Mouse (Mus musculus) ES-E14 (cell line): ENCODE data around the gene Abr. TPM values are rescaled to one million over a fixed set of nuclear protein-coding genes. Genes with fewer than 3 reads are reported as not detected.

Experiments used
- DNase-seq: peaks from one replicate; pipeline ENCODE4 v3.0.0-alpha.2; 2013; ENCODE audit warnings: low read depth, low spot score
- H3K27ac ChIP-seq: 2 replicates; pipeline ENCODE4 v1.5.1; 2012; ENCODE audit warnings: low read depth, mild to moderate bottlenecking, low read length, moderate library complexity, mixed read lengths; ENCODE audit not compliant: poor library complexity, insufficient read depth, severe bottlenecking
- H3K36me3 ChIP-seq: 2 replicates; pipeline ENCODE4 v1.6.1; 2012; ENCODE audit warnings: mild to moderate bottlenecking, low read length, moderate library complexity, mixed read lengths; ENCODE audit not compliant: control insufficient read depth, poor library complexity, insufficient read depth, severe bottlenecking
- H3K4me1 ChIP-seq, 2 experiments: fragments of 150-350 bp in 1 of 2; sonication (generic) in 1 of 2; 2 replicates each; pipeline ENCODE4 v1.6.1; 2012; ENCODE audit warnings: low read length in 2 of 2, mild to moderate bottlenecking in 1 of 2, mixed read lengths in 1 of 2; ENCODE audit not compliant: control insufficient read depth in 2 of 2, insufficient read depth in 2 of 2, poor library complexity in 1 of 2
- H3K4me3 ChIP-seq, 2 experiments: fragments of 150-350 bp in 1 of 2; sonication (generic) in 1 of 2; 2 replicates each; pipeline ENCODE4 v1.5.1; 2012; ENCODE audit warnings: low read length in 2 of 2, low read depth in 1 of 2, mild to moderate bottlenecking in 1 of 2, mixed read lengths in 1 of 2; ENCODE audit not compliant: insufficient read depth in 1 of 2, poor library complexity in 1 of 2, severe bottlenecking in 1 of 2
- H3K9ac ChIP-seq: 2 replicates; pipeline ENCODE4 v1.6.1; 2012; ENCODE audit warnings: low read depth, mild to moderate bottlenecking, low read length, mixed read lengths; ENCODE audit not compliant: poor library complexity, insufficient read depth, severe bottlenecking
- H3K9me3 ChIP-seq: fragments of 150-350 bp; sonication (generic); 2 replicates; pipeline ENCODE4 v1.6.1; 2012; ENCODE audit warnings: low read depth, mild to moderate bottlenecking, low read length; ENCODE audit not compliant: control insufficient read depth, insufficient read depth
- CHD2 ChIP-seq: IDR thresholded peaks from 2 replicates; pipeline ENCODE4 v1.6.1; 2014; ENCODE audit warnings: mild to moderate bottlenecking, low read depth, low read length, inconsistent platforms
- HCFC1 ChIP-seq: IDR thresholded peaks from 2 replicates; pipeline ENCODE4 v1.6.1; 2012; ENCODE audit warnings: low read length, inconsistent platforms, borderline replicate concordance; ENCODE audit not compliant: insufficient read depth
- MAFK ChIP-seq: IDR thresholded peaks from 2 replicates; pipeline ENCODE4 v1.6.1; 2014; ENCODE audit warnings: mild to moderate bottlenecking, low read depth, low read length, inconsistent platforms; ENCODE audit not compliant: insufficient read depth
- ZC3H11A ChIP-seq: IDR thresholded peaks from 2 replicates; pipeline ENCODE4 v1.6.1; 2012; ENCODE audit warnings: low read depth, mild to moderate bottlenecking, inconsistent platforms, low read length, borderline replicate concordance
- ZNF384 ChIP-seq: IDR thresholded peaks from 2 replicates; pipeline ENCODE4 v1.6.1; 2012; ENCODE audit warnings: low read depth, low read length, inconsistent platforms
- in situ Hi-C, 2 experiments: fragments of 600-800 bp; cut with MboI; formaldehyde crosslinking; loops; one replicate each; pipeline ENCODE4 v1.15.1; 2025; ENCODE audit warnings: low sequenced_read_pairs in 2 of 2, inconsistent platforms in 1 of 2; ENCODE audit not compliant: unreplicated experiment in 2 of 2
- total RNA-seq: library from RNA; depleted of rRNA; stranded (reverse); fragments of 300-350 nt; gene quantifications from 2 replicates; pipeline ENCODE4 v1.2.3, GENCODE M21; 2012

Gene Abr
- total RNA-seq, 1 experiment: 28.6 TPM

- peaks cover 0 to 27% of the 10 kb centered on the region in 2 experiments; a peak in 2 of 4 replicates for H3K4me1 ChIP-seq
- H3K9ac ChIP-seq: no peak overlapping the region
- in situ Hi-C loops: no loop called here
- no peak overlapping the region for H3K4me3 ChIP-seq
- DNase-seq: no peak
- H3K36me3 ChIP-seq: no peaks in the 10 kb centered on the region; the same call in 1 of the 2 replicates
- no peak overlapping the region for H3K27ac ChIP-seq
- no peak for TF ChIP-seq MAFK
- no peak for TF ChIP-seq HCFC1
- no peak for TF ChIP-seq CHD2
- TF ChIP-seq ZNF384: no peak
- TF ChIP-seq ZC3H11A: no peak
- no peaks in the 10 kb centered on the region for H3K9me3 ChIP-seq
Measured at GRCm38 (mm10) chr11:76493167-76493566, 128.9 kb downstream of the Abr start.

- Histone ChIP-seq H3K9ac (no peak overlapping the region), H3K9me3 (no peaks in the 10 kb centered on the region), H3K4me1 (peaks cover 0 to 30% of the 10 kb centered on the region in 2 experiments; a peak in 2 of 4 replicates), H3K4me3 (no peak overlapping the region), H3K27ac (no peak overlapping the region), H3K36me3 (no peaks in the 10 kb centered on the region; the same call in 1 of the 2 replicates)
- DNase-seq: no peak
- in situ Hi-C loops: no loop called here
- no peak for TF ChIP-seq MAFK
- TF ChIP-seq CHD2: no peak
- no peak for TF ChIP-seq HCFC1
Measured at GRCm38 (mm10) chr11:76491817-76492216, 130.3 kb downstream of the Abr start.

GRCm38 (mm10) chr11:76489407-76489806, 132.7 kb downstream of the Abr start:
- no peak overlapping the region for H3K4me3 ChIP-seq
- in situ Hi-C loops: no loop called here

GRCm38 (mm10) chr11:76487024-76487423, 135.1 kb downstream of the Abr start:
- no peak overlapping the region for H3K27ac ChIP-seq
- no peak overlapping the region for H3K9ac ChIP-seq
- in situ Hi-C loops: no loop called here
- no peak overlapping the region for H3K4me3 ChIP-seq
- DNase-seq: no peak
- TF ChIP-seq ZC3H11A (no peak), HCFC1 (no peak), MAFK (no peak), ZNF384 (no peak), CHD2 (no peak)
- H3K36me3 ChIP-seq: peaks cover 2% of the 10 kb centered on the region; the same call in 1 of the 2 replicates
- H3K4me1 ChIP-seq: peaks cover 2 to 35% of the 10 kb centered on the region in 2 experiments; a peak in 3 of 4 replicates
- H3K9me3 ChIP-seq: no peaks in the 10 kb centered on the region

More at GRCm38 (mm10) chr11:76489407-76489806, 132.7 kb downstream of the Abr start:
- Histone ChIP-seq H3K27ac (no peak overlapping the region), H3K9me3 (no peaks in the 10 kb centered on the region), H3K9ac (no peak overlapping the region), H3K4me1 (peaks cover 2 to 29% of the 10 kb centered on the region in 2 experiments; a peak in 3 of 4 replicates), H3K36me3 (peaks cover 2% of the 10 kb centered on the region; the same call in 1 of the 2 replicates)
- TF ChIP-seq CHD2: no peak
- no peak for TF ChIP-seq MAFK
- no peak for TF ChIP-seq ZC3H11A
- TF ChIP-seq HCFC1: no peak
- TF ChIP-seq ZNF384: no peak
- no peak for DNase-seq
